Mouse (Mus musculus): ENCODE results near the gene Rsph14.

Rsph14 gene

DNA sequence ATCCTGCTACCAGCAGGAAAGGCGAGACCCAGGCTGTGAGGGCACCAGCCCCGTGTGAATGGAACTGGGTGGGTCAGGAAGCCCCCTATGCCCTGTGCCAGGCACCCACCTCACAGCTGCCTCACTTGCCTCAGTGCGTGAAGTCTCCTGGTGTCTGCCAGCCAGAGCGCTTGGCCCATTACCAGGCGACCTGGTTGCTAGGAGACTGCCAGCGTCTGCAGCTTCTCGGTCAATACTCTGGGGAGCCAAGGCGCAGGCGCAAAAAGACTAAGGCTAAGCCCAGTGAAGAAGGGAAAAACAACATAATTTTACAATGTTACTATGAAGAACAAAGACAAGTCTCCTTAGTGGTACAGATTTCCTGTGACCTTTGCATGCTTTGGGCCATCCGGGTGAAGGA is at the start of gene Rsph14:
Rsph14 (minus strand) TSS at position 192 of the 400 bp plus-strand sequence.
- peak; percentile 66 for DNase-seq

DNA sequence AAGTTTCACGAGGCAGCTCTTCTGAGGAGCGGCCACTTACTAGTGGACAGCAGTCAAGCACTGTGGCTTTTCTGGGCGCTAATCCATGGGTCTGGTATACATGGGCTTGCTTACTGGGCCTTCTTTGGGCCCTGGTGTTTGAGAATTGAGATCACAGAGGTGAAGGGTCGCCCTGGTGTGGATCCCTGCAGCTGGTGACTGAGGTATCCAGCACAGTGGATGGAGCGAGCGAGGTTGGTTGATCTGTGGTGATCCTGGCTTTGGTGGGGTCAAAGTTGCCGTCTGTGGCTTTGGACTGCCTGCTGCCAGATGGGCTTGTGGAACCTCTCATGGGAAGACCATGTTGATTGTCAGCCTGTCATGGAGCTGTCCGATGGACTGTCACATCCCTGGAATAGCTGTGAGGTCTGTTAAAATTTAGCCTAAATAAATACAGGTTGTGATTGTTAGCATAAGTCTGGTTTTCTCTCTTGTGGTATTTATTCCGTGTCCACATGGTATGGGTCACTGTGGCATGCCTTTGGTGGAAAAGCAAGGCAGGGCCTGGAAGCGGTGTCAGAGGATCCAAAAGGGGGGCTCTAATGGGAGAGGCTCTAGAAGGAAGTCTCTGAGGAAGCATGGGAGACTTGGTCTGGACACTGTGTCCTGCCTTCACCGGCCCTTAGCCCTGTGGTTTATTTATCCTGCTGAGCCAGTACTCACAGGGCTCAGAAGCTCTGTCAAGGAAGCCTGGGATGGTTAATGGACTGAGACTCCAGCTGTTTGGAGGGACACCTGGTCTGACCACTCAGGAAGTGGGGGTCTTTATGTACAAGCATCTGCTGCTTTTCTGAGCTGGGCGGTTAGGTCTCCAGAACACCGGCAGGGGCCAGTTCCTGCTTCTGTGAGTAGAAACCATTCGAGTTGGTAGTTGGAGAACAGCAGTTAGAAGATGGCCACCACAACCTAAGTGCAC is 46.1 kb upstream of the Rsph14 start:
- DNase-seq: peak; percentile 20

DNA sequence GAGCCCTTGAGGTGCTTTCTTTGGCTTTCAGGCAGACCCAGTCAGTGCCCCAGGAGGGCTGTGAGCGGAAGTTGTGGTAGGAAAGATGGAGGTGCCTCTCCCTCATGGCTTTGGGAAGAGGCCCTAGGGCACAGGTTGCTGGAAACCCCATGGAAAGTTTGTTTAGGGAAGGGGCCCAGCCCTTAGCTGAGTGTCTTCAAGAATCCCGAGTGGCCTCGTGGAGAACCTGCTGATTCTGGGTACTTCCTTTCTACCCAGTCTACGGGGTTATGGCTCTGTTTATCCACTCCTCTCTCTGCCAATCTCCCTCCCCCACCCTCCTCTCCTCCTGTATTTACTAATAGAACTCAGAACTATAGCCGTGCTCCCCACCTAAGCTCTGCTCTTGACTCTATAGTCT is 43.3 kb upstream of the Rsph14 start:
- DNase-seq: no peak

DNA sequence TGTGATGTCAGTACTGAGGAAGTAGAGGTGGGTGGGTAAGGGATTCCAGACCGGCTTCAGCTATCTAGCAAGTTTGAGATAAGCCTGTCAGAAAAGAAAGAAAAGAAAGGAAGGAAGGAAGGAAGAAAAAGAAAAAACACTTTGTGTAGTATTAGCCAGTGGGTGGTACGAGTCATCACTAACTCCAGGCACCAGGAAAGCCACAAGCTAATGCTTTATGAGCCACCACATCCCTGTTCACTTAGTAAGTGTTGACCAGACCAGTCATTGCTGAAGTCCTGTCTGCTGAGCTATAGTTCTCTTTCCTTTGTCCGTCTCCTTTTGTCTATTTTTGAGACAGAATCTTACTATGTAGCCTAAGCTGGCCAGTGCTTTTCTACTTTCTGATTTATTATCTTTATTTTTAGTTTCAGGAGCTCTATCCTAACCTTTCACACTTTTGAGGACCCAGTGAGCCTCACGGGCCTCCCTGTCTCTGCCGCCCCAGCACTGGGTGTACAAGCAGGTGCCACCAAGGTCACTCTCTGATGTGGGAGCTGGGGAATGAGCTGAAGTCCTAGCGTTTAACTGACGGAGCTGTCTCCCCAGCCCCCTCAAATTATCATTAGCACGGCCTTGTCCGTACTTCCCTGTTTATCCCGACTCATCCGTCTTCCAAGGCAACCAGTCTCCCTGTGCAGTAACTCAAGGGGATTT is 38.0 kb upstream of the Rsph14 start:
- no peak for DNase-seq

DNA sequence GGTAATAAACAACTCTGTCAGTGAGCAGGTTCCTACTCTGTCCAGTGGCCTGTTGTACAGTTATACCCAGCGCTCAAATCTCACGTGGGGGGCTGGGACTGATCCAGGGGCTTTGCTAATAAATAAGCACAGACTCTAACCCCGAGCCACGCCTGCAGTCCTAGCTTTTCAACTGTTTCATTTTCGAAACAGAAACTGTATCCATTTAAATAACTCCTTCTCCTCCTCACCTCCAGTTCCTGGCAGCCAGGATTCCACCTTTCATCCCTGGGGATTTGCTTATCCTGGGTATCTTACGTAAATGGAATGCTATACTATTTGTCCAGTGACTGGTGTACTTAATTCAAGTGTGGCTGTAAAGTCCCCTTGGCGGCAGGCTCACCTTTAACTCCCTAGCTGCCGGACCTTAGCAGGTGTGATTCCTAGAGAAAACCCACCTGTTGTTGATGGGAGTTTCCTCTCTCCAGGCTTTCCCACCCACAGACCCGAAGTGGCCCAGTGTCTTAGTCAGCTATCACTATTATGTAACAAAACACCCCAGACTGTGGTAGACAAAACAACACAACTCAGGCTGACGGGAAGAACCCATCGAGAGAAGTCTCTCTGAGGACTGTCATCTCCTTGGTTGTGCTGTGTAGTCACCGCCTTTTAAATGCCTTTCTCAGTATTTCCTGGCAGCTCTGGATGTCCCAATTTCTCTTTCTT is 36.4 kb upstream of the Rsph14 start:
- DNase-seq: no peak

DNA sequence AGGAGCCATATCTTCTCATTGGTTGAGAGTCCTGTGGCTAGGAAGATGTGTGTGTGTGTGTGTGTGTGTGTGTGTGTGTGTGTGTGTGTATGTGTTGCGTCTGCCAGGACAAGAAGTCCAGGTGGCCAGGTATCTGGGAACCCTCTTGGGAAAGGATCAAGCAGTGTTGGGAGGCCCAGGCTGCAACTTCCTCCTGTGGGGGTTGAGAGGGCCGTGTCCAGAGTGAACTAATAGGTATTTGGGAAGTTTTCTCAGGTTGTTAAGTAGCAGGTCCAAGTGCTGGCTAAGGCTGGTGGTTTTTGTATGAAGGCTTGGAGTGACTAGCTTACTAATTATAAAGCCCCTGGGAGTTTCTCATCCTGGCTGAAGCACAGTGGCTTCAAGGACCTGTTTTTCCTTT is 35.7 kb upstream of the Rsph14 start:
- DNase-seq: no peak

DNA sequence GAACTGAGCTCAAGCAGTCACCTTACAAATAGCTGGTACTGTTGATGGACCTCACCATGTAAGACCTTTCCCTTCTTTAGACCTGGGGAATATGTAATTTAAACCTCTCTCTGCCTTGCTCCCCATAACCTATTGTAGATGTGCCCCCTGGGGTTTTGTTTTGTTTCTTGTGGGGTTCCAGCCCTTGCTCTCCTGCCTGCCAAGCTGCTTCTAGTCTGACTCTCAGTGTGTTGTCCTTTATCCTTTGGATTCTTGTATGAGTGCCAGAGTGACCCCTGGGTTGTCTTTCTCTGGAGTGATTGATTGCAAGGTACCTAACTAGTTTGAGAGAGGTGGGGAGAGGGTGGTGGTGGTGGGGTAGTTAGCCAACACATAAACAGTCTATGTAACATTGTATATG is 35.1 kb upstream of the Rsph14 start:
- no peak for DNase-seq

DNA sequence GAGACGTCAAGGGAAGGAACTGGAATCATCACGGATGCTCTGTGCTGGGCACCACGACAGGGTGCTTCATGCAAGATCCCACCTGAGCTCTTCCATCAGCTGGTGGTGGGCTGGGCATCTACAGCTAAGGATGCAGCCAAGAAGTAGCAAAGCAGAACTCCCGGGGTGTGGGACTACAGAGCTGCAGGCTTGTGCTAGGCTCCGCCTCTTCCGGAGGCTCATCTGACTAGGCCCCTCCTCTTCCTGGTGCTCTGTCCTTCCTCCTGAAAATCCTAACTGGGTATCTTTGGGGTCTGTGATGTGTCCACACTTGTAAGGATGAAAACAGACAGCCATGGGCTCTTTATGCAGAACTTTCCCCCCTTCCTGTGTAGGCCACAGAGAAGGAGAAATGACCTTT is 33.3 kb upstream of the Rsph14 start:
- DNase-seq: no peak

DNA sequence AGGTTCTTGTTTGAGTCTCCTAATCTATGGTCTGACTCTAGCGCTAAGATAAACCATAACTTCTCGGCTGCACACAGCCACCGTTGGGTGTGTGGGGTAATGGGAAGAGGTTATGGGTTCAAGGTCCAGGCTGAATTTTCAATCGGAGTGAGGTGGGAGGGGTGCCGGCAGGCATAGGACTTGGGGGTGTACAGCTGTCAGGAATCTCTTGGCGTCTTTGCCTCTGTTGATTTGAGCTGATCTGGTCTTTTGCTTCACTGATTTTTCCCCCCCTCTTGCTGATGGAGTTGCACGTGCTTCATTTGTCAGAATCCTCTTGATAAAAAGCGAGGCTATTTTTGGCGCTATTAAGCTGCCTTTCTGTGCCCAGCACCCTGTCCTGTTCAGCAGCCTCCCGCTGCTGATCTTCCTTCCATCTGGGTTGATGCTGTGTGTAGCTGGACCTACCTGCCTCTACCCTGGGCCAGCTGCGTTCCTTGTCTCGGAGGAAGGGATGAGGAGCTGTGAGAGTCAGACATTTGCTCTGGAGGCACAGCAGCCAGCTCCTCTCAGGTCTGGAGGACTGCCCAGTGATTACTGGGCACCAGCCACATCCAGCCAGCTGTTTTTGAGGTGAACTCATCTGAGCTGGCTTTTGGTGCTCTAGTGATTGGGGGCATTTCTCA is 31.0 kb upstream of the Rsph14 start:
- no peak for DNase-seq

DNA sequence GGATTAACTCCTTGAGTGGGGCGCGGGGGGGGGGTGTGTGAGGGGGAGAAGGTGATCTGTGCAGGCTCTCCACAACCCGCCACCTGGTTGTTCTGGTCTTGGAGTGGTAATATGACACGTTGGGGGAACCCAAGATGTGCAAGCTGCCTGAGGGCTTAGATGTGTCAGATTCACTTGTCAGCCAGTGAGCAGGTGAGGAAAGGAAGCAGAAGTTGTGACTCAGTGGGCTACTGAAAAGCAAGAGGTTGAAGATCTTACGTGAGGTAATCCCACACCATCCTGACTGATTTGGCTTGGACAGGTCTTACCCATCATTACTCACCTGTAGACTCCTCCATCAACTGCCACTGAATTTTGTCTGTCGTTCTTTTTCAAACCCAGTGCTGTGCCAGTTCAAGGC is 30.2 kb upstream of the Rsph14 start:
- DNase-seq: peak; percentile 14 to 22

DNA sequence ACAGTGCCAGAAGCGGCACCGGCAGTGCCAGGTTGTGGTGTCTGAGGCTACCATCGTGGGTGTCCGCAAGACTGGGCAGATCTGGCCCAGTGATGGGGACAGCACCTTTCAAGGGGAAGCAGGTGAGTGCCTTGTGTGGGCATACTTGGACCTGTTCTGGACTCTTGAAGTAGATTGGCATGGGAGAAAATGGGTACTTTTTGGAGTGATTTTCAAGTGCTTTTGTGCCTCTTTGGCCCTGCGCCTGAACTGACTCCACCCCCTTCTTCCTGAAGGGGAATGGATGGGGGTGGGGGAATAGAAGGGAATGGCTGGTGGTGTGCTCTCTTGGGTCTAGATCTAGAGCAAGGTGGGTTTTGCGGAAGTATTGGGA is 29.8 kb upstream of the Rsph14 start:
- DNase-seq: no peak

DNA sequence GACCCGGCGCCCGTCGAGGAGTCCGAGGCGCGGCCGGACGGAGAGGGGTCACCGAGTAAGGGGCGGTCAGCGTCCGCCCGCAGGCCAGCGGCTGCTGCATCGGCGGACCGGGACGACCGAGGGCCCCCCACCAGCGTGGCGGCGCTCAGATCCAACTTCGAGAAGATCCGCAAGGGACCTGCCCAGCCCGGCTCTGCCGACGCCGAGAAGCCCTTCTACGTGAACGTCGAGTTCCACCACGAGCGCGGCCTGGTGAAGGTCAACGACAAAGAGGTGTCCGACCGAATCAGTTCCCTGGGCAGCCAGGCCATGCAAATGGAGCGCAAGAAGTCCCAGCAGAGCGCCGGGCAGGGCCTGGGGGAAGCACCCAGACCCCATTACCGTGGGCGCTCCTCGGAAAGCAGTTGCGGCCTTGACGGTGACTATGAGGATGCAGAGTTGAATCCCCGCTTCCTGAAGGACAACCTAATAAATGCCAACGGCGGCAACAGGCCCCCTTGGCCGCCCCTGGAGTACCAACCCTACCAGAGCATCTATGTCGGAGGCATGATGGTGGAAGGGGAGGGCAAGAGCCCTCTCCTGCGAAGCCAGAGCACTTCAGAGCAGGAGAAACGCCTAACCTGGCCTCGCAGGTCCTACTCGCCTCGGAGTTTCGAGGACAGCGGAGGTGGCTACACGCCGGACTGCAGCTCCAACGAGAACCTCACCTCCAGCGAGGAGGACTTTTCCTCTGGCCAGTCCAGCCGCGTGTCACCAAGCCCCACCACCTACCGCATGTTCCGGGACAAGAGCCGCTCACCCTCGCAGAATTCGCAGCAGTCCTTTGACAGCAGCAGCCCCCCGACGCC is 29.2 kb upstream of the Rsph14 start:
- peak; percentile 30 for DNase-seq

DNA sequence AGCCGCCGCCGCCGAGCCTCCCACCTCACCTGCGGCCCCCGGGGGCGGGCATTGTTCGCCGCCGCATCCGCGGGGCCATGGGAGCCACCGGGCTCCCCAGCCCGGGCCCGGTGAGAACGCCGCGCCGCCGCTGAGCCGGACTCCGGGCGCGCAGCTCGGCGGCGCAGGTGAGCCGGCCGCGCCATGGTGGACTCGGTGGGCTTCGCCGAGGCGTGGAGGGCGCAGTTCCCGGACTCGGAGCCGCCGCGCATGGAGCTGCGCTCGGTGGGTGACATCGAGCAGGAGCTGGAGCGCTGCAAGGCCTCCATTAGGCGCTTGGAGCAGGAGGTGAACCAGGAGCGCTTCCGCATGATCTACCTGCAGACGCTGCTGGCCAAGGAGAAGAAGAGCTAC is 28.5 kb upstream of the Rsph14 start:
- peak; percentile 38 to 49 for DNase-seq

DNA sequence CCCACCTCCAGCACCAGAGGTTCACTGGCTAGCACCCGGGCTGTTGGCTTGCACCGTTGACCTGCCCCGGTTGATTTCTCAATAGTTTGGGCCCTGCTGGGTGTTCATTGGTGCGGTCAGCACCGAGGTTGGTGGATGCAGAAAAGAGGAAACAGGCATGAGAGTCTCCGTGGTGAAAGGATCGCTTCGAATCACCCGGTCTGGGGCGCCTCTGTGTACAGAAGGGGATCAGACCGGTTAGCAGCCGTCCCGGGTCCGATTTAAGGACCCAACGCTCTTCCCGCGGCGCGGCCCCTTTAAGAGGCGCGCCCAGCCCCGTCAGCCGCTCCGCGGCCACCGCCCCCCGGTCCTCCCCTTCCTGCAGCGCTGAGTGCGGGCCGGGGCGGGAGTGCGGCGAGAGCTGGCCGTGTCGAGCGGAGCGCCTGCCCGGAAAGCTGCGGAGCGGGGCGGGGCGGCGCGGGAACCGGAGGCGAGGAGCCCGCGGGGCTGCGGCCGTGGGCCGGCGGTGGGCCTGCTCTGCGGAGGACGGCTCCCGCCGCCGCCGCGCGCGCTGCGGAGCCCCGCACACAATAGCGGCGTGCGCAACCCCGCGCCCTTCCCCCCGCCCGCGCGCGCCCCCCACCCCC is 27.9 kb upstream of the Rsph14 start, which contains the start of gene Bcr:
Bcr (plus strand) TSS at position 376 of the 626 bp plus-strand sequence.
- peak; percentile 64 to 70 for DNase-seq

DNA sequence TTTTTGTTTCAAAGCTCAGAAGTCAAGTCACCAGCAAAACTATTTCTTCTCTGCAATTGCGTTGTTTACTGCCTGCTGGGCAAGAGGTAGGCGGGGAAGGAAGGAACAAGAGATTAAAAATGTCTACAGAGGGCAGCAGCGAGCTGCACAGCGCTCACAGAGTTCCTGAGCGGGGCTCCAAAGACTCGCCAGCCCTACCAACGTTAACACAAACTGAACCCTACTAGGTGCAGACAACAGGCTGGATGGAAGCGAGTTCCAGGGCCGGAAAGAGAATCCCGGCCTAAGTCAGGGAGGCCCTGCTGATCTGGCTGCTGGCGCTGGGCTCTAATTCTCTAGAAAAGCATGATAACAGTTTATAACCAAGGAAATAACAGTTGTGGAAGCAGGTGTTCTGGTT is 27.0 kb upstream of the Rsph14 start:
- peak; percentile 76 for DNase-seq

DNA sequence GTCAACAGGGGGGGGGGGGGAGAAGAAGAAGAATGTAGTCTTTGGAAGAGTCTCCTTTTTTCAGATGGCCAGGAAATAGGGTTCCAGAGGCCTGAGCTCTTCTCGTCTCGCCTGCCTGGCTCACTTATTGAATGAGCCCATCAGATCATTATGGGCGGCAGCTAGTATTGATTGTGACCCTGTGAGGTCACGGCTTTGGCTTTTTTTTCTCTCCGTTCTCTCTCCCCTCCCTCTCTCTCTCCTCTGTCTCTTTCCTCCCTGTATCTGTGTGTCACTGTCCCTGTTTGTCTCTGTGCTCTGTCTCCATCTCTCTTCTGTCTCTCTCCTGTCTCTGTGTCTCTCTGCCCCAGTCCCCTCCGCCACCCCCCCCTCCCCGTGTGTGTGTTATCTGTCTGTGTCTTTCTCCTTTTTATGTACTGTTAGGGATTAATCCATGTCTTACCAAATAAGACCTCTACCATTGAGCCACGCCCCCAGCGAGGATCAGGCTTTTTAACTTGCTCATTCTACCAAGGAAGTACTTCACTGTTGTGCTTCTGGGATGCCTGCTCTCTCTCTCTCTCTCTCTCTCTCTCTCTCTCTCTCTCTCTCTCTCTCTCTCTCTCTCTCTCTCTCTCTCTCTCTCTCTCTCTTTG is 26.5 kb upstream of the Rsph14 start:
- DNase-seq: peak in 1 of 2 experiments; percentile 18

DNA sequence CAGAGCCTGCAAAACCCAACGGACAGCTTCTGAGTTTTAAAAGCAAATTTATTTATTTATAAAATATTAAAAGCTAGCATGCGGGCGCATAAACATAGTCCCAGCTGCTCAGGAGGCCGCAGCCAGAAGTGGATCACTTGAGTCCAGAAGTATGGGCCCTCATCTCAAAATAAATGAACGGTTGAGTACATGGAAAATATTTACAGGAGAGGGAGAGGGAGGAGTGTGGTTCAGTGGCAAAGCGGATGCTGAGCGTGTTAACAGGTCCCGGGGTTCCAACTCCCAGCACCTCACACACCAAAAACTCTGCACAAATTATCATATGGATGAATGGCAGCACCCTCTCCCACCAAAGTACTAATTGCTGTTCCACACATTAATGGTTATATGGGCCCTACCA is 25.9 kb upstream of the Rsph14 start:
- DNase-seq: no peak

DNA sequence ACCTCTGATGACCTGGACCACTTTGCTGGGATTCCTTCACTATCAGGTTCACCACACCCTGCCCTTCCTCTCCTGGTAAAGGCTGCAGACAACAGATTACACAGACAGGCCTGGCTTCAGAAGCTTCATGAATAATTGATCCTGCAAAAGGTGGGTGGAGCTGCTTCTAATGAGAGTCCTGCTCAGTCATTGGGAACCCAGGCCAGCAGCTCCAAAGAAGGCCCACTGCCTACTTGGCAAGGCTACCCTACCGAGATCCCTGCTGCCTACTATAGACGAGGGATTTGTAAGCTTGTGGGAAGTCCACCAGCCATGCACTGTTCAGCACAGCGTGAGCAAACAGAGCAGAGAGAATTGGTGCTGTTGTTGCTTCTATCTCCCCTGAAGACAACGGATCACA is 23.9 kb upstream of the Rsph14 start:
- no peak for DNase-seq

DNA sequence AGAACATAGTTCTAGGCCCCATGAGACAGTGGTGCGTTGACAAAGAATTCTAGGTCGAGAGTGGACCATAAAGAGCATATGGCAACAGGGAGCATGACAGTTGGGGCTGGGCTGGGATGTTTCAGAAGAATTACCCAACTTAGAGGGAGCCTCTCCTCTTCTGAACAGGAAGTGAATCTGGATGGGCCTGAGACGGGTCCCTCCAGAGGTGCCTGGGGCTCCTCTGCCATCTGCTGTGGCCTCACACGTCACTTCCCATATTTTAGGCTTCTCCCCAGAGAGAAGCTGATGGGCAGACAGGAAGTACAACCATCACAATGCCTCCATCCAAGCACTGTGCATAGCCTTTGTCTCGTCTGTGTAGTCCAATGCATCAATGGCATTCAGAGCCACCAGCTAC is 23.3 kb upstream of the Rsph14 start:
- peak; percentile 58 to 59 for DNase-seq

DNA sequence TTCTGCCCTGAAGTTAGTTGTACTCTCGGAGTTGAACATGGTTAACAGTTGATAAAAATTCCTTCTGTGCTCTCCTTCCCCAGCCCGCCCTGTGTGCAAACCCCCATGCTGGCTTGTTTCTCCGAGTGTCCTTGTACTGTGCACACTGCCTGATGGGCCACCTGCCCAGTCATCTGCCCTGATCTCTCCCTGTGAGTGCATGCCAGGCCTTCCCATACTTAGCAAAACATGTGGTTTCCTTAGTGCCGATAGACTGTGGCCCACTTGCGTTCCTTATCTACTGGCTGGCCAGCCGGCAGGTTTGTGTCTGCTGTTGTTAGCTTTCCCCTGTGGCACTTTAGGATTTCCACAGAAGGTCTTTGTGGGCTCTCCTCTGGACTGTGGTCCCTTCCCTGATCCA is 21.7 kb upstream of the Rsph14 start:
- no peak for DNase-seq

DNA sequence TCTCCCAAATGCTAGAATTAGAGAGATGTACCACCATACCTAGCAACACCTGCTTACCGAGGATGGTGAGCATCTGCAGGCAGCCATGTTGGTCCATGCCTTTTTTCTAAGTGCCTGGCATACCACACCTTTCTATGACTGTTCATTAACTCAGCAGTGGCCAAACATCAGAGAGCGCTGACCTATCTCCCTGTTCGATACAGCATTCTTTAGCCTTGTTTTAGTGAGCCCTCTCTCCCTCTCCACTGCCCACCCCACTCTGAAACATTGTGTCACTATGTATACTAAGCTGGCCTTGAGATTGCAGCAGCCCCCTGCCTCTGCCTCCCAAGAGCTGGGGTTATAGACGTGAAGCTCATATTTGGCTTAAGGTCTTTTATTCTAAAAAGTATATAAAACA is 21.3 kb upstream of the Rsph14 start:
- DNase-seq: no peak

Data from B cell, adult 2 months (primary cell).